In the genomic region with DNA sequence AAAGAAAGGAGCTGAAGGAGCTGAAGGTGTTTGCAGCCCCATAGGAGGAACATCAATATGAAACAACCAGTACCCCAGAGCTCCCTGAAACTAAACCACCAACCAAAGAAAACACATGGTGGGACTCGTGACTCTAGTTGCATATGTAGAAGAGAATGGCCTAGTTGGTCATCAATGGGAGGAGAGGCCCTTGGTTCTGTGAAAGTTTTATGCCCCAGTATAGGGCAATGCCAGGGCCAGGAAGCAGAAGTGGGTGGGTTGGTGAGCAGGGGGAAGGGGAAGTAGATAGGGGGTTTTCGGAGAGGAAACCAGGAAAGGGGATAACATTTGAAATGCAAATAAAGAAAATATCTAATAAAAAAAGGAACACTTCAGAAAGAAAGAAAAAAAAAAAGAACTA, we compare ENCODE assay signal across 18 mouse cellular contexts. TPM values are rescaled to one million over a fixed set of nuclear protein-coding genes. Genes with fewer than 3 reads are reported as not detected.
A peak's percentile ranks its signal among the peaks of the same experiment; 100 is the strongest.
DNase-seq lines count a peak whose midpoint lies in the region; ATAC-seq and TF ChIP-seq lines count a peak whose summit lies in the region.
"Not testable (repeated sequence)": the region's sequence is repeated elsewhere in the genome, so short reads cannot be mapped to it uniquely, and the experiment has no call there.
"Had no signal": no experiment of that assay in that cellular context is flagged by ENCODE, and none has a peak within 500 bp of the region (broad histone marks: within the 10 kb centered on the region; RNA-seq: fewer than 3 reads in every experiment).

No protein-coding gene starts in this region.

- H3K4me1 ChIP-seq in MEL (ENCODE audit: control insufficient read depth in 1 of 2, insufficient read depth in 2 of 2, low read length in 2 of 2) = peaks cover 15 to 25% of the 10 kb centered on the region in 2 experiments
- H3K4me1 ChIP-seq in kidney, embryonic 16.5 days (ENCODE audit: insufficient read depth, low read length) = not testable (repeated sequence)
- H3K4me1 ChIP-seq in liver, embryonic 13.5 days (replicated peaks) = peaks cover 25% of the 10 kb centered on the region

- TF ChIP-seq POLR2A in MEL (IDR thresholded peaks at IDR 0.05; ENCODE audit: control insufficient read depth in 1 of 2, insufficient read depth in 1 of 2, low read depth in 1 of 2, low read length in 2 of 2, poor library complexity in 1 of 2) = not testable (repeated sequence)

- DNase-seq in A20 (ENCODE audit: low read depth, low spot score) (peak; percentile 23), MEL (ENCODE audit: low read depth, low spot score) (peak; percentile 37)
- DNase-seq in heart, adult 11 months = peak; percentile 87
- DNase-seq in liver, embryonic 13.5 days = not testable (repeated sequence)
- peak; percentile 33 to 47 for DNase-seq in spleen, postnatal 36 days (ENCODE audit: low spot score in 2 of 2)

- H3K27me3 ChIP-seq in MEL (ENCODE audit: control insufficient read depth in 1 of 2, insufficient read depth in 2 of 2, low read length in 2 of 2); kidney, embryonic 16.5 days (ENCODE audit: insufficient read depth, low read length); liver, embryonic 13.5 days: not testable (repeated sequence)

- 0 out of 2 replicates have a peak overlapping the region, but pooled peaks have one; percentile 15 for H3K4me2 ChIP-seq in kidney, embryonic 16.5 days (replicated peaks; ENCODE audit: low read depth, low read length)
- not testable (repeated sequence) for H3K4me2 ChIP-seq in liver, embryonic 13.5 days

- TF ChIP-seq CTCF in MEL (IDR thresholded peaks at IDR 0.05 in 2 of 3, conservative IDR thresholded peaks at IDR 0.05 in 1 of 3; ENCODE audit: control insufficient read depth in 1 of 3, insufficient read depth in 1 of 3, low read depth in 2 of 3, low read length in 3 of 3, poor library complexity in 1 of 3, severe bottlenecking in 1 of 3) = not testable (repeated sequence)

- peak overlapping the region; percentile 97 for H3K27ac ChIP-seq in MEL (ENCODE audit: control insufficient read depth, low read depth, low read length)
- not testable (repeated sequence) for H3K27ac ChIP-seq in kidney, embryonic 16.5 days (ENCODE audit: low read length)
- H3K27ac ChIP-seq in liver, embryonic 13.5 days = peak overlapping the region; percentile 47
- H3K27ac ChIP-seq in macrophage = peak overlapping the region; percentile 73

- not testable (repeated sequence) for TF ChIP-seq EP300 in MEL (IDR thresholded peaks at IDR 0.05; ENCODE audit: low read depth in 1 of 2, low read length in 2 of 2)

- ATAC-seq in kidney, embryonic 16.5 days (ENCODE audit: low FRiP score, low TSS enrichment); liver, embryonic 13.5 days (ENCODE audit: low read depth): not testable (repeated sequence)

- peak overlapping the region; percentile 52 for H3K9ac ChIP-seq in MEL (ENCODE audit: control insufficient read depth, low read depth, low read length, poor library complexity, severe bottlenecking)
- not testable (repeated sequence) for H3K9ac ChIP-seq in kidney, embryonic 16.5 days (replicated peaks; ENCODE audit: low read length); liver, embryonic 13.5 days

- not testable (repeated sequence) for H3K9me3 ChIP-seq in MEL (replicated peaks; ENCODE audit: insufficient read depth, low read length); kidney, embryonic 16.5 days (ENCODE audit: low read length); liver, embryonic 13.5 days (replicated peaks)

- 64% methylated on average over 2 of the region's 2 CpGs for WGBS in kidney, embryonic 16.5 days
- 41% methylated on average over 2 of the region's 2 CpGs for whole genome bisulfite sequencing in liver, embryonic 13.5 days (ENCODE audit: insufficient replicate concordance)
- WGBS in macrophage (ENCODE audit: missing documents) = 0% methylated on average over 2 of the region's 2 CpGs

- H3K79me2 ChIP-seq in MEL (ENCODE audit: control insufficient read depth, insufficient read depth, low read length, poor library complexity); macrophage (ENCODE audit: inconsistent target): not testable (repeated sequence)

- peak overlapping the region in 1 of 2 experiments; percentile 55; a peak in 2 of 4 replicates for H3K4me3 ChIP-seq in MEL (ENCODE audit: control insufficient read depth in 1 of 2, insufficient read depth in 1 of 2, low read depth in 2 of 2, low read length in 2 of 2)
- H3K4me3 ChIP-seq in kidney, embryonic 16.5 days (ENCODE audit: low read length); liver, embryonic 13.5 days (replicated peaks); macrophage (ENCODE audit: inconsistent target): not testable (repeated sequence)

- H3K36me3 ChIP-seq in MEL (ENCODE audit: control insufficient read depth in 1 of 2, insufficient read depth in 2 of 2, low read length in 2 of 2) = peaks cover 0 to 26% of the 10 kb centered on the region in 2 experiments; a peak in 2 of 4 replicates
- not testable (repeated sequence) for H3K36me3 ChIP-seq in kidney, embryonic 16.5 days (ENCODE audit: insufficient read depth, low read length); liver, embryonic 13.5 days; macrophage (ENCODE audit: inconsistent target)

- TF ChIP-seq RAD21 in MEL (IDR thresholded peaks at IDR 0.05; ENCODE audit: low read depth, low read length) = not testable (repeated sequence)

RNA-seq across cellular contexts. Expression of a gene that starts 16.8 kb away (rescaled TPM):
- 11.0 and 23.7 TPM in 2 replicates for total RNA-seq in MEL (2012; rRNA removed)
- polyA plus RNA-seq in MEL (2012; ENCODE audit: insufficient read depth in 1 of 2, insufficient read length in 2 of 2, low read depth in 1 of 2, low replicate concordance in 2 of 2, missing spikeins in 1 of 2) = 10 to 100 TPM in 1 of 2 experiments, not detected in 1; 20.3 TPM
- polyA plus RNA-seq in kidney, embryonic 16.5 days (2015; fragmentation: Nextera tagmentation; extraction: Ambion mirVana) = 20.6 and 23.4 TPM in 2 replicates
- 29.3 and 37.6 TPM in 2 replicates for polyA plus RNA-seq in liver, embryonic 13.5 days (2015; fragmentation: Nextera tagmentation; extraction: Ambion mirVana)
- 1,000 to 10,000 TPM in 11 of 26 experiments, 100 to 1,000 TPM in 15; 310 to 1,734 (median 948) TPM for total RNA-seq in macrophage (2018; cell fraction: chromatin; rRNA removed)
- total RNA-seq in macrophage (2018; cell fraction: cytosol; rRNA removed) = 1,000 to 10,000 TPM in 4 of 26 experiments, 100 to 1,000 TPM in 22; 554 to 1,295 (median 783) TPM
- total RNA-seq in macrophage (2018; cell fraction: nucleus; rRNA removed) = 1,000 to 10,000 TPM in 4 of 26 experiments, 100 to 1,000 TPM in 22; 371 to 1,198 (median 818) TPM
- 571 to 1,239 TPM (median 1,135 TPM) in 3 replicates for polyA plus RNA-seq in macrophage (2018)

RNA-seq across cellular contexts. Expression of a gene that starts 17.0 kb away (rescaled TPM):
- total RNA-seq in MEL (2012; rRNA removed) = not detected in 2 replicates
- not detected for polyA plus RNA-seq in MEL (2012; ENCODE audit: insufficient read depth in 1 of 2, insufficient read length in 2 of 2, low read depth in 1 of 2, low replicate concordance in 2 of 2, missing spikeins in 1 of 2)
- not detected in 2 replicates for polyA plus RNA-seq in kidney, embryonic 16.5 days (2015; fragmentation: Nextera tagmentation; extraction: Ambion mirVana)
- not detected in 2 replicates for polyA plus RNA-seq in liver, embryonic 13.5 days (2015; fragmentation: Nextera tagmentation; extraction: Ambion mirVana)
- total RNA-seq in macrophage (2018; cell fraction: chromatin; rRNA removed) = 10 to 100 TPM in 7 of 26 experiments, 1 to 10 TPM in 9, under 1 TPM in 4, not detected in 6; 0.43 to 19.7 (median 5.4) TPM
- 1 to 10 TPM in 8 of 26 experiments, under 1 TPM in 15, not detected in 3; 0.05 to 7.4 (median 0.55) TPM for total RNA-seq in macrophage (2018; cell fraction: cytosol; rRNA removed)
- total RNA-seq in macrophage (2018; cell fraction: nucleus; rRNA removed) = 10 to 100 TPM in 6 of 26 experiments, 1 to 10 TPM in 12, under 1 TPM in 7, not detected in 1; 0.25 to 24.3 (median 3.4) TPM
- polyA plus RNA-seq in macrophage (2018) = 0.06 to 0.11 TPM in 2 of 3 replicates, not detected in the other
- total RNA-seq: adrenal gland, adult 2 months; adrenal gland, postnatal 10 days; adrenal gland, postnatal 25 days; CH12.LX; forebrain, postnatal 0 days; G1E had no signal
- polyA plus RNA-seq: adrenal gland, adult 2 months; CD4-positive, CD25-positive, alpha-beta regulatory T cell, adult 4 months; embryonic facial prominence, embryonic 10.5 days; embryonic facial prominence, embryonic 12.5 days; embryonic facial prominence, embryonic 14.5 days; forebrain, embryonic 15.5 days; forebrain, postnatal 0 days; G1E had no signal

Comparison
In these comparisons a context has a peak if more than half of its experiments do, and no peak if none do; other contexts are left out.
1. RNA of a gene that starts 16.8 kb away (polyA plus RNA-seq): 571 to 1,239 TPM in macrophage; 29.3 to 37.6 TPM in liver, embryonic 13.5 days, 20.6 to 23.4 TPM in kidney, embryonic 16.5 days and 20.3 TPM in MEL; every median in the first group is over 10 times any median in the second.